Mouse (Mus musculus): ENCODE data around the gene Zfp365. TPM values are rescaled to one million over a fixed set of nuclear protein-coding genes. Genes with fewer than 3 reads are reported as not detected.

Gene Zfp365
- polyA plus RNA-seq, 1 experiment = 0.57 TPM

GRCm38 (mm10) chr10:67936944-67937343, 24.5 kb upstream of the Zfp365 start:
- H3K27ac ChIP-seq (ENCODE audit: control insufficient read depth, insufficient read depth, low read depth, low read length, poor library complexity) = no peak overlapping the region
- WGBS = 72% methylated on average over 4 of the region's 4 CpGs
- no peak overlapping the region for H3K4me3 ChIP-seq (replicated peaks; ENCODE audit: control insufficient read depth, low read depth, low read length)
- TF ChIP-seq CTCF (IDR thresholded peaks at IDR 0.05; ENCODE audit: control insufficient read depth, insufficient read depth, low read length) (no peak), POLR2A (IDR thresholded peaks at IDR 0.05; ENCODE audit: borderline replicate concordance, control insufficient read depth, low read depth, low read length) (no peak)
- no peaks in the 10 kb centered on the region for H3K4me1 ChIP-seq (ENCODE audit: control insufficient read depth, insufficient read depth, low read length)

DNA sequence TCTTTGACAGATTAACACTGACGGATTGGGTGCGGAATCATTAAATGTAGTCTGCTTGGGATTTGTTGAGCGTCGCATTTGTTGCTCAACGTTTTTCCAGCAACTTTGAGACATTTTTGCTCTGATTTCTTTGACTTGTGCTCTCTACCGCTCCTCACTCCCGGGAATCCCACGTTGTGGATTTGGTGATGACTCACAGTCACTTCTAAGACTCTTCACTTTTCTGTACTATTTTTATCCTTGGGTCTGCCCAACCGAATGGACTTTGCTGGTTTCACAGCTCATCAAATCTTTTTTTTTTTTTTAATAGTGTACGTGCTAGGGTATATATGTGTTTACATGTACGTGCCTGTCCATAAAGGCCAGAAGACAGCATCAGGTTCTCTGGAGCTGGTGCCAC, 20.3 kb upstream of the Zfp365 start:
- no peak for TF ChIP-seq POLR2A (IDR thresholded peaks at IDR 0.05; ENCODE audit: borderline replicate concordance, control insufficient read depth, low read depth, low read length)
- no peak for TF ChIP-seq CTCF (IDR thresholded peaks at IDR 0.05; ENCODE audit: control insufficient read depth, insufficient read depth, low read length)
- 89% methylated on average over 11 of the region's 11 CpGs for WGBS
- no peak overlapping the region for H3K4me3 ChIP-seq (replicated peaks; ENCODE audit: control insufficient read depth, low read depth, low read length)
- no peak overlapping the region for H3K27ac ChIP-seq (ENCODE audit: control insufficient read depth, insufficient read depth, low read depth, low read length, poor library complexity)
- no peaks in the 10 kb centered on the region for H3K4me1 ChIP-seq (ENCODE audit: control insufficient read depth, insufficient read depth, low read length)

- Histone ChIP-seq H3K4me3 (replicated peaks; ENCODE audit: control insufficient read depth, low read depth, low read length) (no peak overlapping the region), H3K27ac (ENCODE audit: control insufficient read depth, insufficient read depth, low read depth, low read length, poor library complexity) (no peak overlapping the region), H3K4me1 (ENCODE audit: control insufficient read depth, insufficient read depth, low read length) (no peaks in the 10 kb centered on the region)
- no peak for TF ChIP-seq POLR2A (IDR thresholded peaks at IDR 0.05; ENCODE audit: borderline replicate concordance, control insufficient read depth, low read depth, low read length)
- TF ChIP-seq CTCF (IDR thresholded peaks at IDR 0.05; ENCODE audit: control insufficient read depth, insufficient read depth, low read length) = no peak
- WGBS = 80% methylated on average over 4 of the region's 4 CpGs
Measured at GRCm38 (mm10) chr10:67931328-67931727, 18.9 kb upstream of the Zfp365 start.

GRCm38 (mm10) chr10:67928584-67928983, 16.1 kb upstream of the Zfp365 start:
- no peak overlapping the region for H3K4me3 ChIP-seq (replicated peaks; ENCODE audit: control insufficient read depth, low read depth, low read length)
- H3K4me1 ChIP-seq (ENCODE audit: control insufficient read depth, insufficient read depth, low read length) = no peaks in the 10 kb centered on the region
- TF ChIP-seq CTCF (IDR thresholded peaks at IDR 0.05; ENCODE audit: control insufficient read depth, insufficient read depth, low read length) (no peak), POLR2A (IDR thresholded peaks at IDR 0.05; ENCODE audit: borderline replicate concordance, control insufficient read depth, low read depth, low read length) (no peak)
- H3K27ac ChIP-seq (ENCODE audit: control insufficient read depth, insufficient read depth, low read depth, low read length, poor library complexity) = no peak overlapping the region
- whole genome bisulfite sequencing = 40% methylated on average over 7 of the region's 7 CpGs

DNA sequence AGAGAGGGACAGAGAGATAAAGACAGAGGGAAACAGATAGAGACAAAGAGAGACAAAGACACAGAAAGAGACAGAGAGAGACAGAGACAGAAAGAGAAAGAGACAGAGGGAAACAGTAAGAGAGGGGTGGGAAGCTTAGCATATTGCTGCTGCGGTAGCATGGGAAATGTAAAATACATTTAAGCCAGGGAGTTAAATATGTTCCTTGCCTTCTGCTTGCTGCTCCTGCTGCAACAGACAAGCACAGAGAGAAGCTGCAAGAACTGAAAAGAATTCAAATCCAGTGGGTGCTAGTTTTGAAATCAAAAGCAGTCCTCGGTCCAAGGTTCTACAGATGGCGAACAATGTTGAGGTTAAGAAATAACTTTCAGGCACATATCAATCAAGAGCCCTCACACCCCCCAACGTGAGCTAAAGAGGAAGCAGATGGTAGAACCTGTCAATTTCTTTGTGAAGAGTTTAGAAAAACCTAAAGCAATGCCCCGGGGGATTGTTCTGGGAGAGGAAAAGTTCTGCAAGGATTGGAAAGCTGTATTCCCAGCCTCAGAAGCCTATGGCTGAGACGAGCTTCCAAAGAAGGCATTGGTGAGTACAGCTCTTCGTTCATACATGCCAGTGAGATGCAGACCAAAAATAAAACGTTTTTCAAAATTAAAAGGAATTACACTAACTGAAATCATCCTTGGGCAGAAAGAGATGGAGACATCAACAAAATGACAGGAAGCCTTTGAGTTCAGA, 15.4 kb upstream of the Zfp365 start:
- TF ChIP-seq POLR2A (IDR thresholded peaks at IDR 0.05; ENCODE audit: borderline replicate concordance, control insufficient read depth, low read depth, low read length) (no peak), CTCF (IDR thresholded peaks at IDR 0.05; ENCODE audit: control insufficient read depth, insufficient read depth, low read length) (no peak)
- Histone ChIP-seq H3K27ac (ENCODE audit: control insufficient read depth, insufficient read depth, low read depth, low read length, poor library complexity) (no peak overlapping the region), H3K4me3 (replicated peaks; ENCODE audit: control insufficient read depth, low read depth, low read length) (no peak overlapping the region), H3K4me1 (ENCODE audit: control insufficient read depth, insufficient read depth, low read length) (no peaks in the 10 kb centered on the region)
- WGBS = 48% methylated on average over 8 of the region's 8 CpGs

DNA sequence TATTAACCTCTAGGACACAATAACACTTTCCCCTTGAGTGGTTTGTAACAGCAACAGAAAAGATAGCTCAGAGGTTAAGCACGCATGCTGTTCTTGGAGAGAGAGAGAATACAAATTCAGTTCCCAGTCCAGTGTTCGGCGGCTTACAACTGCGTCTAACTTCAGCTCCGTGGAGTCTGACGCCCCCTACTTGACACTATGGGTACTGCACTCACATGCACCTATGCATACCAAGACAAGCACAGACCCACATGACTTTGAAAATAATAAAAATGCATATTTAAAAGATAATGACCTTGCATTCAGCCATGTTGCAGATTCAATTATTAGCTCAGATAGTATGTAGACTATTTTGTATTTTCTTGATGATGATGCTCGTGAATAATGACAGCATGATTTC, 11.6 kb upstream of the Zfp365 start:
- H3K27ac ChIP-seq (ENCODE audit: control insufficient read depth, insufficient read depth, low read depth, low read length, poor library complexity) = no peak overlapping the region
- no peak overlapping the region for H3K4me3 ChIP-seq (replicated peaks; ENCODE audit: control insufficient read depth, low read depth, low read length)
- TF ChIP-seq POLR2A (IDR thresholded peaks at IDR 0.05; ENCODE audit: borderline replicate concordance, control insufficient read depth, low read depth, low read length) = no peak
- TF ChIP-seq CTCF (IDR thresholded peaks at IDR 0.05; ENCODE audit: control insufficient read depth, insufficient read depth, low read length) = peak; percentile 53
- 63% methylated on average over 7 of the region's 7 CpGs for WGBS
- no peaks in the 10 kb centered on the region for H3K4me1 ChIP-seq (ENCODE audit: control insufficient read depth, insufficient read depth, low read length)

DNA sequence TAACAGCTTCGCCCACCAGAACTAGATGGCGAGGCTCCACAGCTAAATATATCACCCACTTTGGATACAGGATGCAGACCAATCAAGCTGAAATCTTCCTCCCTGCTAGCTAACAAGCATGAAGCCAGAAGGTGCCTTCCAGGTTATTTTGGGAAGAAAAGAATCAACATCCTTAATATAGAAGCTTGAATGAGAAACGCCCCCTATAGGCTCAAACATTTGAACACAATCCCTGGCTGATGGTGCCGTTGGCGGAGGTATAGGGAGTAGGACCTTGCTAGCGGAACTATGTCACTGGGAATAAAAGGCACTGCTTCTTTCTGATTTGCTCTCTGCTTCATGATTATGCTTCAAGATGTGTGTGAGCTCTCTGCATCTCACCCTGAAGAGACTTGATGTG, 9.3 kb upstream of the Zfp365 start:
- no peak overlapping the region for H3K4me3 ChIP-seq (replicated peaks; ENCODE audit: control insufficient read depth, low read depth, low read length)
- 88% methylated on average over 6 of the region's 6 CpGs for WGBS
- H3K27ac ChIP-seq (ENCODE audit: control insufficient read depth, insufficient read depth, low read depth, low read length, poor library complexity) = no peak overlapping the region
- TF ChIP-seq CTCF (IDR thresholded peaks at IDR 0.05; ENCODE audit: control insufficient read depth, insufficient read depth, low read length) (no peak), POLR2A (IDR thresholded peaks at IDR 0.05; ENCODE audit: borderline replicate concordance, control insufficient read depth, low read depth, low read length) (no peak)
- no peaks in the 10 kb centered on the region for H3K4me1 ChIP-seq (ENCODE audit: control insufficient read depth, insufficient read depth, low read length)

GRCm38 (mm10) chr10:67919706-67920105, 7.2 kb upstream of the Zfp365 start:
- no peaks in the 10 kb centered on the region for H3K4me1 ChIP-seq (ENCODE audit: control insufficient read depth, insufficient read depth, low read length)
- 80% methylated on average over 4 of the region's 4 CpGs for WGBS
- no peak overlapping the region for H3K27ac ChIP-seq (ENCODE audit: control insufficient read depth, insufficient read depth, low read depth, low read length, poor library complexity)
- H3K4me3 ChIP-seq (replicated peaks; ENCODE audit: control insufficient read depth, low read depth, low read length) = no peak overlapping the region
- TF ChIP-seq POLR2A (IDR thresholded peaks at IDR 0.05; ENCODE audit: borderline replicate concordance, control insufficient read depth, low read depth, low read length) (no peak), CTCF (IDR thresholded peaks at IDR 0.05; ENCODE audit: control insufficient read depth, insufficient read depth, low read length) (no peak)

All from bone marrow, adult 2 months (tissue).